Mouse (Mus musculus): ENCODE data around the gene Ttll9.

The Ttll9 gene

GRCm38 (mm10) chr2:153049997-153050358 is 87.7 kb downstream of the Ttll9 start:
- DNase-seq (ENCODE audit: low spot score in 2 of 2): no peak

- no peak for DNase-seq (ENCODE audit: low spot score in 2 of 2)
These were observed 88.8 kb downstream of the Ttll9 start for GRCm38 (mm10) chr2:153051095-153051494.

GRCm38 (mm10) chr2:153051537-153051936 is 89.3 kb downstream of the Ttll9 start:
- DNase-seq (ENCODE audit: low spot score in 2 of 2): no peak

GRCm38 (mm10) chr2:153052700-153053351 is 90.5 kb downstream of the Ttll9 start:
- no peak for DNase-seq (ENCODE audit: low spot score in 2 of 2)

GRCm38 (mm10) chr2:153053896-153054295 is 91.6 kb downstream of the Ttll9 start:
- DNase-seq (ENCODE audit: low spot score in 2 of 2): no peak

GRCm38 (mm10) chr2:153055270-153055920 is 93.1 kb downstream of the Ttll9 start:
- no peak for DNase-seq (ENCODE audit: low spot score in 2 of 2)
